Mouse (Mus musculus) liver, postnatal 0 days (tissue): ENCODE measurements around the gene Ociad1.

Source experiments
- CTCF ChIP-seq: sonication (generic); IDR thresholded peaks from 2 replicates; pipeline ENCODE4 v1.5.1; 2016; ENCODE audit warnings: antibody characterized with exemption, low read depth
- EP300 ChIP-seq: IDR thresholded peaks from 2 replicates; pipeline ENCODE4 v1.6.1; 2016; ENCODE audit warnings: antibody characterized with exemption, low read depth, mild to moderate bottlenecking

DNA sequence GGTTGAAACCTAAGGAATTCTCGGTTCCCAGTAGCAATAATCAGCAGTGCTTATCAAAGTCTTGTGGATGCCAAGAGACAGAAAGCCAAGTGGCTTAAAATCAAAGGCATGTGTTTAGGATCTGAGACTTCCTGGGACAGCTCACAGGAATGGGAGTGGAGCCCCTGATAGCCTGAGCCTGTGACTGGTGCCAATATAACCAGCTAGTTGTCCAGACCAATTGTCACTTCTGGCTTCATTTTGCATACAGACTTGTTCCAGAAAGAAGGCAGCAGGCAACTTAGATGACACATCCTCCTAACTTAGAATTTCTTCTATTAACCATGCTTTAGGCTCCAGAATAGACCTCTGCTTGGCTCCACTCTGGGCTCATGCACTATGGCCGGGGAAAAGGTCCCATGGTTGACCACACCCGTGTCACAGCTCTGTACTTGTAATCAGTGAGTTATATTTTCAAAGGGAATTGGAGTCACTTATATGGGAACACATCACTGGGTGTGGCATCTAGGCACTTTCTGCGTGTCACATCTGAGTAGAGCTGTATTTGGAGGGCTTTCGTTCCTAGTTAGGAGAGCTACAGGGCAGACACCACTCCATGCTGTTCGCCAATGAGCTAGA is 66.7 kb downstream of the Ociad1 start:
- TF ChIP-seq CTCF (no peak), EP300 (no peak)
